Mouse (Mus musculus) layer of hippocampus, adult 11-12 months (tissue): ENCODE results near the gene Lemd1.

Experiments
- DNase-seq: peaks from one replicate; pipeline ENCODE4 v3.0.0; 2022; ENCODE audit warnings: low spot score

Lemd1 gene

DNA sequence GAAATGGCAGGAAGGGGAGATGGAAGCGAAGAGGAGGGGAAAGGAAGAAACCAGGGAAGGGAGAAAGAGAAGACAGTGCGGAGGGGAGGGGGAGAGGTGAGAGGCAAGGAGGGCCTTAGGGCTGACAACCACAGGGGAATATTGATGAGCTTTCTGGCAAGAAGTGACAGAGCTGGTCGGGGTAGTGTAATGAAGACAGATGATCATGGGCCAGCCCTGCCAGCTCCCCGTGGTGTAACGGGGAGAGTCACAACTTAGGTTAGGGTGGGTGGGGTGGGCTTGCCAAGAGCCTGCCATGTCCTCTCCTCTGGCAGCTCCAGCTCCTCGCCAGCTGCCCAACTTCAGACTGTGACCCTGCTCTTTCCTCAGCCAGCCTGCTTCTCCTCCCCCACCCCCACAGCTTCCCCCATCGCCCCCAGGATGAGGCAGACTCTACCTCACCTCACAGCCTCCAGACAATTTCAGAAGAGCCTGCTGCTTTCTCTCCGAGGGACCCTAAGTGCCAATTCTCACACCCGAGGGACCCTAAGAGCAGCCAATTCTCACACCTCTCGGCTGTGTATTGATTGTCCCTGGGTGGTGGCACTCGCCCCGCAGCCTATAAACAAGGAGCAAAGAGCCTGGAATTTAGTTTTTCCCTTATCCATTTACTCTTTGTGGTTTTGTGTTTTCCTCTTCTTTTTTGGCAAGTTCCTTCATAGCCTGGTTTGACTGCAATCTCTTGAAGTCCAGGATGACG is 26.3 kb upstream of the Lemd1 start:
- DNase-seq: no peak

GRCm38 (mm10) chr1:132165859-132166258 is 25.4 kb upstream of the Lemd1 start:
- DNase-seq: no peak

DNA sequence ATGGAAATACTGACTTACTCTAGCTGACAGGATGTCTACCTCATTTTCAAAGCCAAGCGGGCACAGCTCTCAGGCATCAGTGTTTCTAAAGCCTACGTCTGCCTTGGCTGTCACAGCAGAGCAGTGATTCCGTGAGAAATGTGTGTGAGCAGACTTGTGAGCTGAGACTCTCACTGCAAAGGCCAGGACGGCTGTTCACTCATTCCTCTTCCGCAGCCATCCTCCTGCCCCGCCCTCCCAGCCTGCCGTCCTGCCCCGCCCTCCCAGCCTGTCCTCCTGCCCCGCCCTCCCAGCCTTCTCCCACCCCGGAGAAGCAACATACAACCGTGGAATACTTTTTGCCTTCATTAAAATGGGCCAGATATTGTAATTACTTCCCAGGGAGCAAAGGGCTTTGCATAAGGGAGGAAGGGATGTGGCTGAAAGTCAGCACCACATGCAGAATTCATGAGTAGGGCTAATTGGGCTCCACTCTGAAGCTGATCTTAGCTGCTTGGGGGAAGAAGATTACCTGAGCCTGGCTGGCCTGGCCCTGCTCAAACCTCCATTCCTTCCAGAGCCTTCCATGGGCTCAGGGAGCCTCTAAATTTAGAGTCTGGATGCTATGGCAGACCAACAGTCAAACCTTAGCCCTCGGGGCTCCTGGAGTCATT is 23.0 kb upstream of the Lemd1 start:
- no peak for DNase-seq

DNA sequence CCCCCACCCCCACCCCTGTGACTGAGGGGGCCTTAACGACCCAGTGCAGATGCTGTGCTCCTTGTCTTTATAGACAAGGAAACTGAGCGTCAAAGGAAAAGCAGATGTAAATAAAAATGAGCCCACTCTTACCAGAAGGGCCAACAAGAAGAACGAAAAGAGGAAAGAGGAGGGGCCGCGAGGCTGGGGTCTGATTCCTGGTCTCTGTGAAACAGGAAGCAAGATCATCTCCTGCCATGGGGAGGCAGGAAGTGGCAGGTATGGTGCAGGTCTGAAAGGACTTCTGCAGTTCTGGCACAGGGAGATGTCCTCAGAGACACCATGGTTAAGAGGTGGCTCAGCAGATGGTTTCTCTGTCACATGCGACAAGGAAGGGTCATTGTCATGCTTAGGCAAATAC is 20.5 kb upstream of the Lemd1 start:
- DNase-seq: no peak

- no peak for DNase-seq
Measured at GRCm38 (mm10) chr1:132171619-132172018, 19.6 kb upstream of the Lemd1 start.

DNA sequence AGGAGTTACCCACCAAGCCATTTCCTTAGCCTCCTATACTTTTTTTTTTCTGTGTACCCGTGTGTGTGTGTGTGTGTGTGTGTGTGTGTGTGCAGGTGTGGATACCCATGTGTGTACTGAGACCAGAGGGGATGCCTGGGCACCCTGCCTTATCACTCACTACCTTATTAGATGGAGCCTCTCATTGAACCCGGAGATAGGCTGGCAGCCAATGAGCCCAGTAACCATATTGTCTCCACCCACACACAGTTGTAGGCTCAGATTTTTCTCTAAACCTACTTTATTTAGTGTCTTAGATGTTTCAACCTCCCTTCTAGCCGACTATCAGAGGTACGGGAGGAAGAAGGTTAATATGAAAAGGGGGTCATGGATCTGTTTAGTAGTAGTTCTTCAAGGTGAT is 4.9 kb upstream of the Lemd1 start:
- peak; percentile 53 for DNase-seq

- DNase-seq: no peak
Measured at GRCm38 (mm10) chr1:132188442-132189066, 2.7 kb upstream of the Lemd1 start.

GRCm38 (mm10) chr1:132189231-132189630 is 2.0 kb upstream of the Lemd1 start:
- no peak for DNase-seq

- no peak for DNase-seq
Measured at GRCm38 (mm10) chr1:132190040-132190513, 1.2 kb upstream of the Lemd1 start.

DNA sequence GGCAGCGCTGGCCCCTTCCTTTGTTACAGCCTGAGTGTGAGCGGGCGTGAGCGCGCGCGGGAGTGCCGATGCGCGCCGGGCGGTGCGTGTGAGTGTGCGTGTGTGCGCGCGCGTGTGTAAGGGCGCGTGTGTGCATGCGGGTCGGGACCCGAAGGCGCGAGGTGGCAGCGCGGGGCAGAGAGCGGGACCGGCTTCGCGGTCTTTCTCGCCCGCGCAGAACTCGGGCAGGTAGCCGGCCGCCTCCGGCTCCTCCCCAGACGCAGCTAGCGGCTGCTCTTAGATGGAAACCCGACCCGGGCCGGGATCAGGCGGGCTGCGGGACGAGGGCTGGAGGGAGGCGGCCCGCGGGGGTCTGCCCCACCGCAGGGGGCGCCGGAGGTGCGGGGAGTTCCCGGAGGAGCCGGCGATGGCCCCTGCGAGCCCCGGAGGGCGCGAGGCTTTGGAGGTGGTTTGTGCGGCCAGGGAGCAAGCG is 574 bp upstream of the Lemd1 start:
- no peak for DNase-seq

DNA sequence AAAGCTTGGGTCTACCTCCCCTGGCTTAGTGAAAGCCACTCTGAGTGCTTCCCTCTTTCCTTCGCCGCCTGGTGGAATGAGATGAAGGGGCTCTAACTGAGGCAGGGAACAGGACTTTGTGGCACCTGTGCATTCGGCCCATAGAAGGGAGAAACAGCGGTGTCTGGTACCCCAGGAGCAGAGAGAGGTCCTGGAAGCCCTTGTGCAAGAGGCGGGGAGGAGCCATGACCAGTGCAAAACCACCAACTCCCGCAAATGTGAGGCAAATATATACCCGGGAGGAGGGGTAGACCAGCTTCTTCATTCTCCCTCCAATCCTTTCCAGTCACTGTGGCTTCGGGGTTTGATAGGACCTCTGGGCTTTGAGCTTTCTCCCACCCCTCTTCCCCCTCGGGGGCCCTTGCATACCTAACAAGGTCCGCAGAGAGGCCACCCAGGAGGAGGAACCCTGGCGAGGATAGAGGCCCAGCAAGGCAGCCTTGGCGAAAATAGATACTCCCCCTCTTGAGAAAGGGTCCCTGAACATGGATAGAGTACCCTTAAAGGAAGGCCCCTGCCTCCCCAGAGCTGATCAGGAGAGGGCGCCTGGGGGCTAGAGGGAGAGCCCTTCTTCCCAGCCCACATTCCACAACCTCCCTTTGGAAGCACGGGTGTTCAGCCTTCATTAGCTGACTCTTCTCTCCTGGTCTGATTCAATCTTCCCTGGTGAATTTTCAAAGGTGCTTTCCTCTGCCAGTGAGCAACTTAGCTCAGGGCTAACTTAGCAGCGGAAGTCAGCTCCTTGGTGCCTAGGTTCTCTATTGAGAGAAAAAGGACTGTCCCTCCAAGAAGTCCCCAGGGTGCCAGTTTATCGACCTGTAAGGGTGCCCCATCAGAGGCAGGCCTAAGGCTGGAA is 802 bp downstream of the Lemd1 start:
- DNase-seq: no peak

GRCm38 (mm10) chr1:132193806-132194205 is 2.6 kb downstream of the Lemd1 start:
- no peak for DNase-seq

GRCm38 (mm10) chr1:132194624-132195023 is 3.4 kb downstream of the Lemd1 start:
- no peak for DNase-seq

DNA sequence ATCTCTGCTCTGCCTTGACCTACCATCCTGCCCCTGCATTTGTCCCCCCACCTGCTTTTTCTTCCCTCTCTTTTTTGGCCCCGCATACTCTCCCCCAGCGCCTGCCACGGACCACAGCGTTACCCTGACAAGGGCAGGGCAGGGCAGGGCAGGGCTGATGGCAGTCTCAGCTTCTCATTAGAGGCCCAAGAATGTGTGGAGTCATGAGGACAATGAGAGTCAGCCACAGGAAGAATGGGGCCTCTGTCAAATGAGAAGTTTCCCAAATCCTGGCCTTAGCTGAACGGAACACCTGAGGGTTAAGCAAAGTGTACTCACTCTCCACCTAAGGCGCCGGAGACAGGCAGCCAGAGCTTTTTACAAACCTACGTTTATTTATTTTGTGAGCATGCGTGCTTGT is 3.9 kb downstream of the Lemd1 start:
- DNase-seq: no peak

DNA sequence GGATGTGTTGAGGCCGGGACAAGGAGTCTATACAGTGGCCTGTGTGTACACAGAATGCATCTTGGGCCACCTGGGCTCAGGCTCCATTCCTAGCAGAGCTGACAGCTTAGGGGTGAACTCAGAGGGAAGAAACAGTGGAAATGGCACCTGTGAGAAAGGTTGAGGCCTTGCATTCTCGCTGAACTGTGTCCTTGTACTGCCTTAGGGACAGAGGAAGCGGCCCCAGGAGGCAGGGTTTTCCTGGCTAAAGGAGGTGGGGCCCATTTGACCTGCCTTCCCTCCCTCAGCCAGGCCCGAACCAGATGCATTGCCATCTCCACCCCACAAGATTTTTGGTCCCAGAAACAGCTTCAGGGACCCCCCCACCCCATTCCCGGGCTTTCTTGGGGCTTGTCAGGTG is 4.5 kb downstream of the Lemd1 start:
- no peak for DNase-seq

- no peak for DNase-seq
Measured at GRCm38 (mm10) chr1:132196337-132196736, 5.1 kb downstream of the Lemd1 start.

GRCm38 (mm10) chr1:132197666-132198065 is 6.4 kb downstream of the Lemd1 start:
- no peak for DNase-seq

DNA sequence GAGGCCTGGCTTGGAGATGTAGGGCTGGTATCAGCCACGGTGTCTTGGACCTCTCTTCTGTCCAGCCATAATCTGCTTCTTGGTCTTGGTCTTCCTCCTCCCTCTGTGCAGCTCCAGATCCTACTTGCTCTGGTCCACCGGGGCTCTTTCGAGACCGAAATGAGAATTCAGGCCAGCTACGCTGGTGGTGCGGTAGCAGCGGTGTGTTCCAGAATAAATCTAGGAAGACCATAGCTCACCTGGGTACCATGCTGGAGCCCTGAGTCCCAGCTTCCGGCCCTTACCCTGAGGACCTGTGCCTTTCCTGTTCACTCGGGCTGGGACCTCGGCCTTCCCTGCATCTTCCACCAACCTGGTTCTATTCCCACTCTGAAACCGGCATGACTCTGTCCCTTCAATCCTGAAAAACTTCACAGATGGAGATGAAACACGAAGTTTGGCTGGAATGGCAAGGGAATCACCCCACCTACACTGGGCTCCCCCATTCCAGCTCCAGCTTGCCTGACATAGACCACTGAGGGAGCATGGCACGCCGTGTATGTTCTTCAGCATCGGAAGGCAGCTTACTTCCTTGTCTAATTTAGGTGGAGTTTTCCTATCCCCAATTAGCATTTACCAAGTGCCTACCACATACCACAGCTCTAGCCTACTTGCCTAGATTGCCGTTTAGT is 7.3 kb downstream of the Lemd1 start:
- DNase-seq: no peak

GRCm38 (mm10) chr1:132199244-132199643 is 8.0 kb downstream of the Lemd1 start:
- peak; percentile 55 for DNase-seq

- peak; percentile 31 for DNase-seq
Measured at GRCm38 (mm10) chr1:132199934-132200333, 8.7 kb downstream of the Lemd1 start.
